Mouse (Mus musculus): Measurements from ENCODE around the gene Il13ra1. TPM values are rescaled to one million over a fixed set of nuclear protein-coding genes. Genes with fewer than 3 reads are reported as not detected.

The Il13ra1 gene
- 2.3 and 3.0 TPM in 2 replicates for polyA plus RNA-seq (2012; rRNA removed)

DNA sequence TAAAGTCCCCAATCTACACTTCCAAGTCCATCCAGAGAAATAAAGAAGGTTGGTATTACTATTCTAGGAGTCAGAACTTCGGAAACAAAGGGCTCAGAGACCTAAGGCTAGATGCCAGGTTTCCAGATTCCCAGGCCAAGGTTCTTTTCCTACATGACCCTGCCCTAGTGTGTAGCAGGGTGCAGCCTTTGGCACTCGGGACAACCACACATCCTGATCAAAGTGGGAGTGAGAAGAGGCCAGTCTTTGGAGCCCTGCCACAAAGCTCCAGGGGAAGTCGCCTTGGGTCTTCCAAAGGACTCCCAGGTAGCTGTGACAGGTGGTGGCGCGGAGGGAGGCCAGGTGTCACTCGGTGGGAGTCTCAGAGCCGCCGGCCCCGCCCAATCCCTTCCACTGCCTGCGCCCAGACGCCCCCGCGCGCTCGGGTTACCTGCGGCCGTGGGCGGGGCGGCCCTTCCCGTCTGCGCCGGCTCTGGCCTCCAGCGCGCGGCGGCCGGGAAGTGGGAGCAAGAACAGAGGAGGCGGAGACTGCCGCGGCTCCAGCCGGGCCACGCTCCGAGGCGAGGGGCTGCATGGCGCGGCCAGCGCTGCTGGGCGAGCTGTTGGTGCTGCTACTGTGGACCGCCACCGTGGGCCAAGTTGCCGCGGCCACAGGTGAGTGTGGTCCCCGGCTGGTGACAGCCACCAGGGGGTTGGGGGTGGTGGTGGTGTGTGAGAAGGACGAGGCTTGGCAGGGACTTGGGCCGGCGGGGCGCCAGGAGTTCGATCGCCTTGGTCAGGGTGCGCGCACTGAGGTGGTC, at the start of gene Il13ra1:
Il13ra1 (plus strand) TSS at position 489 of the 800 bp plus-strand sequence.
- Histone ChIP-seq H3K27ac (ENCODE audit: insufficient read depth, low read length) (no peak within 1 kb of the TSS), H3K27me3 (ENCODE audit: control insufficient read depth, insufficient read depth, low read length) (no peaks in the 10 kb centered on the region), H3K4me1 (ENCODE audit: control insufficient read depth, insufficient read depth, low read length) (no peaks in the 10 kb centered on the region), H3K4me3 (replicated peaks; ENCODE audit: insufficient read depth, low read depth, low read length) (peak within 1 kb of the TSS; percentile 57)
- WGBS: 11% methylated on average over 34 of the region's 51 CpGs
- TF ChIP-seq CTCF (IDR thresholded peaks at IDR 0.05; ENCODE audit: borderline replicate concordance, insufficient read depth, low read depth, low read length) (no peak), POLR2A (IDR thresholded peaks at IDR 0.05; ENCODE audit: borderline replicate concordance, insufficient read depth, low read length) (no peak)
- DNase-seq: peak; percentile 47 to 51

DNA sequence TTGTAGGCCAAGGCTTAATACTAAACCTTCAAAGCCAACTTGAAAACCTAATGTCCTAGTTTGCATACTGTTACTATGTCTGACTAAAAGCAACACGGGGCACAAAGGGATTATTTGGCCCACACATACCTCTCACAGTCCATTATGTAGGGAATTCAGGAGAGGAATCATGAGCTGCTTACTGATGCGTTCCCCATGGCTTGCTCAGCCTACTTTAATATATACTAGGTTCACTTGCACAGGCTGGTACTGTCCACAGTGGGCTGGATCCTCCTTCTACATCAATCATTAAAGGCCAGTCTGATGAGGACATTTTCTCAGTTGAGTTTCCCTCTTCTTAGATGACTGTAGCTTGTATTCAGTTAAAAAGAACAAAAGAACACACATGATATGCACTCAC, 37.9 kb upstream of the Il13ra1 start:
- TF ChIP-seq CTCF (IDR thresholded peaks at IDR 0.05; ENCODE audit: borderline replicate concordance, insufficient read depth, low read depth, low read length) (no peak), POLR2A (IDR thresholded peaks at IDR 0.05; ENCODE audit: borderline replicate concordance, insufficient read depth, low read length) (no peak)
- DNase-seq: no peak
- Histone ChIP-seq H3K27me3 (ENCODE audit: control insufficient read depth, insufficient read depth, low read length) (no peaks in the 10 kb centered on the region), H3K4me1 (ENCODE audit: control insufficient read depth, insufficient read depth, low read length) (no peaks in the 10 kb centered on the region), H3K4me3 (replicated peaks; ENCODE audit: insufficient read depth, low read depth, low read length) (no peak overlapping the region), H3K27ac (ENCODE audit: insufficient read depth, low read length) (no peak overlapping the region)
- WGBS: 61% methylated on average over 2 of the region's 2 CpGs

DNA sequence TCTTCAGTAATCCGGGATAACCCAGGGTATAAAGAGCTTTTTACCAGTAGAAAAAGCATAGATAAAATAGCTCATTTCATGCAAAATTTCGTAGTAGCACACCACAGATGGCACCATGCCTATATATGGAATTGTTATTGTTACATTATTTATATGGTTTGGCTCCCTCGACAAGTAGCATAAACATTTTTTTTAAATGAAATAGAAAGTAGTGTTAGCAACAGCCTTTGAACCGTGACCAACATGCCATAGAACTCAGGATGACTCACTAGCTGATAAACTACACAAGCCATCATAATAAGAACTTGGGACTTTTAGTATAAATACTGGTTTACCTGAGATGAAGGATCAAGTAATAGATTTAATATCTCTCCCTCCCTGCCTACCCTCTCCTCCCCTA, 34.7 kb upstream of the Il13ra1 start:
- WGBS: 71% methylated on average over 4 of the region's 4 CpGs
- DNase-seq: no peak
- TF ChIP-seq POLR2A (IDR thresholded peaks at IDR 0.05; ENCODE audit: borderline replicate concordance, insufficient read depth, low read length) (no peak), CTCF (IDR thresholded peaks at IDR 0.05; ENCODE audit: borderline replicate concordance, insufficient read depth, low read depth, low read length) (no peak)
- no peaks in the 10 kb centered on the region for H3K27me3 ChIP-seq (ENCODE audit: control insufficient read depth, insufficient read depth, low read length)
- H3K4me3 ChIP-seq (replicated peaks; ENCODE audit: insufficient read depth, low read depth, low read length): no peak overlapping the region
- no peaks in the 10 kb centered on the region for H3K4me1 ChIP-seq (ENCODE audit: control insufficient read depth, insufficient read depth, low read length)
- no peak overlapping the region for H3K27ac ChIP-seq (ENCODE audit: insufficient read depth, low read length)

DNA sequence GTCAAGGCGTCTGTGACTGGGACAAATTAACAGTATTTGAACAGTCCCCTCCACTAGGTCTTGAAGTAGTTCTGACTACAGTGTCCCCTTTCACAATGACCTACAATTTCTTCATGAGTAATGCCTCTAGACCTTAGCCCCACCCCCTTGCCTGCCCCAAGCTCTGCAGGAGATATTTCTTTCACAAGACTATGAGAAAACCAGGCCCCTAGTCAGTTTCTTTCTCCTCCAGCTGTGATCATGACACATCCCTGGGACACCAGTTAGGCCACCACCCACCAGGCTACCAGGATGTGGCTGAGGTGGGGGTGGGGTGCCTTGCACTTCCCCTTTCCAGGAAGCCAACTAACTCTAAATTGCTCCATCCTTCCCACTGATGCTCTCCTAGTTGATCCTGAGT, 29.0 kb upstream of the Il13ra1 start:
- no peak for DNase-seq
- TF ChIP-seq CTCF (IDR thresholded peaks at IDR 0.05; ENCODE audit: borderline replicate concordance, insufficient read depth, low read depth, low read length): no peak
- TF ChIP-seq POLR2A (IDR thresholded peaks at IDR 0.05; ENCODE audit: borderline replicate concordance, insufficient read depth, low read length): no peak
- no peak overlapping the region for H3K4me3 ChIP-seq (replicated peaks; ENCODE audit: insufficient read depth, low read depth, low read length)
- H3K4me1 ChIP-seq (ENCODE audit: control insufficient read depth, insufficient read depth, low read length): no peaks in the 10 kb centered on the region
- no peaks in the 10 kb centered on the region for H3K27me3 ChIP-seq (ENCODE audit: control insufficient read depth, insufficient read depth, low read length)
- H3K27ac ChIP-seq (ENCODE audit: insufficient read depth, low read length): no peak overlapping the region
- WGBS: 95% methylated on average over 1 of the region's 1 CpGs

DNA sequence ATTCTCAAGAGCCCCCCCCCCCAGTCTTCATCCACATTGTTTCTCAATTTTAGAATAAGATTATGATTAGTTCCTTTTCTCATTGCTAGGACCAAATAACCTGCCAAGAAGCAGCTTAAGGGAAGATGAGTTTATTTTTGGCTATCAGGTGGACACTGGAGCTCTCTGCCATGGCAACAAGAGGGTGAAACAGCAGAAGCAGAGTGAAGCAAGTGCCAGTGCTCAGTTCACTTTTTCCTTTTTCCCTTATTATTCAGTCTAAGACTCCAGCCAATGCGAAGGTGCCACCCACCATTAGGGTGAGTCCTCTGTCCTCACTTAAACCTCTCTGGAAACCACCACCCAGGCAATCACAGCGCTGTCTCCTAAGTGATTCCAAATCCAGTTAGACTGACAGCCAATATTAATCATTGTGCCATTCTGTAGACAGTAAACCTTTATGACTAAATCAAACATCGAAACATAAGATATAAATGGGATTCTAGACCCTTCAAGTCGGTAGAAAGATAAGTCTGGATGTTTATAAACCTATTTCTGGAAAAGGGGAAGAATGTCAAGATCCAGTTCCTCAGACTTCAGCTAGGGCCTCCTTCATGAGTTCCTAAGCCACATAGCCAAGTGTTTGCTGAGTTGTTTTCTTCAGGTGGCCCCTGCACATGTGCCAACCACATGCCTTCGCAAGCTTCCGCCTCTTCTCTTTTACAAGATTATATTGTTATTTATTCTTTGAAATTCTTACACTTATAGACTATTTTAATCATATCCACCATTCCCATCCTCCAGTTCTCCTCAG, 23.2 kb upstream of the Il13ra1 start:
- Histone ChIP-seq H3K4me1 (ENCODE audit: control insufficient read depth, insufficient read depth, low read length) (no peaks in the 10 kb centered on the region), H3K27me3 (ENCODE audit: control insufficient read depth, insufficient read depth, low read length) (no peaks in the 10 kb centered on the region), H3K27ac (ENCODE audit: insufficient read depth, low read length) (no peak overlapping the region), H3K4me3 (replicated peaks; ENCODE audit: insufficient read depth, low read depth, low read length) (no peak overlapping the region)
- TF ChIP-seq CTCF (IDR thresholded peaks at IDR 0.05; ENCODE audit: borderline replicate concordance, insufficient read depth, low read depth, low read length) (no peak), POLR2A (IDR thresholded peaks at IDR 0.05; ENCODE audit: borderline replicate concordance, insufficient read depth, low read length) (no peak)
- no peak for DNase-seq
- 89% methylated on average over 6 of the region's 6 CpGs for WGBS

DNA sequence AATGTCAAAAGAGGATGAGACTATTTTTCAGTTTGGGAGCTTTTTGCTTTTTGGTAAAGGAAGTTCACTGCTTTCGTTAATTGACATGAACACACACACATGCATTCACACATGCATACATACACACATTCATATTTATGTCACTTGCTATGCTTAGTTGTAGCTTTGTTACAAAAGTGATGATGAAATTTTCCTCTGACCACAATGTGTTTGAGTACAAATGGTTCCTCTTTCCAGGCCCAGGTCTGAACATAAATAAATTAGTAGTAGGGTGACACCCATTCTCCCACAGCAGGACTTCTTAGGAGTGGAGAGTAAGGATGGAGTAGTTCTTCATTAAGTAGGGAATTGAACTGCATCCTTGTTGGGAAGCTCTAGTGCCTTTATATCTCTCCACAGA, 11.0 kb upstream of the Il13ra1 start:
- WGBS: 93% methylated on average over 1 of the region's 1 CpGs

DNA sequence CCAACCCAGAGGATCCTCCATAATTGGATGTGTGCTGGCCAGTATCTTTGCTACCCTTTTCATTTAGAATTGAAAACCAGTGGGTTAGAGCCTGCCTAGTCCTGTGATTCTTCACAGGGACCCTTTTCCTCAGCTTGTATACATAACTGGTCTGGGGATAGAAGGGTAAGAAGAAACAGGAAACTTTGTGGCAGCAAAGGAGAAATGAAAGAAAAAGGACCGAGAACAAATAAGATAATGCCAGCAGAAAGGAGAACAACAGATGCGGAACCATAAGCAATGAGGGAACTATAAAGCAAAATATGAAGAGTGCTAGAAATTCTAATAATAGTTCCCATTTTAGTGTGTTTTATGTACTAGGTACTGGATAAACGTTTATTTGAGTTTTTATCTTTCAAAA, 10.6 kb upstream of the Il13ra1 start:
- no peaks in the 10 kb centered on the region for H3K4me1 ChIP-seq (ENCODE audit: control insufficient read depth, insufficient read depth, low read length)
- 78% methylated on average over 3 of the region's 3 CpGs for WGBS
- H3K27me3 ChIP-seq (ENCODE audit: control insufficient read depth, insufficient read depth, low read length): no peaks in the 10 kb centered on the region
- no peak overlapping the region for H3K4me3 ChIP-seq (replicated peaks; ENCODE audit: insufficient read depth, low read depth, low read length)
- no peak for DNase-seq
- H3K27ac ChIP-seq (ENCODE audit: insufficient read depth, low read length): no peak overlapping the region
- no peak for TF ChIP-seq CTCF (IDR thresholded peaks at IDR 0.05; ENCODE audit: borderline replicate concordance, insufficient read depth, low read depth, low read length)
- no peak for TF ChIP-seq POLR2A (IDR thresholded peaks at IDR 0.05; ENCODE audit: borderline replicate concordance, insufficient read depth, low read length)

More for the DNA sequence above, 11.0 kb upstream of the Il13ra1 start:
- Histone ChIP-seq H3K27me3 (ENCODE audit: control insufficient read depth, insufficient read depth, low read length) (no peaks in the 10 kb centered on the region), H3K4me3 (replicated peaks; ENCODE audit: insufficient read depth, low read depth, low read length) (no peak overlapping the region), H3K4me1 (ENCODE audit: control insufficient read depth, insufficient read depth, low read length) (no peaks in the 10 kb centered on the region), H3K27ac (ENCODE audit: insufficient read depth, low read length) (no peak overlapping the region)
- no peak for TF ChIP-seq CTCF (IDR thresholded peaks at IDR 0.05; ENCODE audit: borderline replicate concordance, insufficient read depth, low read depth, low read length)
- no peak for TF ChIP-seq POLR2A (IDR thresholded peaks at IDR 0.05; ENCODE audit: borderline replicate concordance, insufficient read depth, low read length)
- no peak for DNase-seq

Data from cerebellum, adult 2 months (tissue).